Mouse (Mus musculus) G1E (cell line): ENCODE data around the gene Rnf149.

ENCODE experiments used
- CTCF ChIP-seq: IDR thresholded peaks from 2 replicates; pipeline ENCODE4 v1.5.1; 2012; ENCODE audit warnings: low read depth, low read length, inconsistent platforms, mixed read lengths
- GATA1 ChIP-seq: IDR thresholded peaks from 2 replicates; pipeline ENCODE4 v1.6.1; 2012; ENCODE audit warnings: borderline replicate concordance, low read length, inconsistent platforms, mixed read lengths
- GATA2 ChIP-seq: IDR thresholded peaks from 2 replicates; pipeline ENCODE4 v1.6.1; 2012; ENCODE audit warnings: low read depth, low read length, inconsistent platforms, borderline replicate concordance
- POLR2AphosphoS5 ChIP-seq: IDR thresholded peaks from 2 replicates; pipeline ENCODE4 v1.6.1; 2012; ENCODE audit warnings: low read depth, low read length, inconsistent platforms; ENCODE audit not compliant: insufficient replicate concordance
- TAL1 ChIP-seq: conservative IDR thresholded peaks from 2 replicates; pipeline ENCODE4 v1.6.1; 2012; ENCODE audit warnings: low read depth, low read length, inconsistent platforms, mixed read lengths

GRCm38 (mm10) chr1:39511775-39512174 lies 65.4 kb downstream of the Rnf149 start:
- TF ChIP-seq CTCF (no peak), TAL1 (no peak), GATA1 (no peak), POLR2AphosphoS5 (no peak), GATA2 (no peak)
